Mouse (Mus musculus) brain, embryonic 14.5 days (tissue): ENCODE measurements at regions not wholly inside any gene's neighbourhood (a gene's known extent, or its start where the extent isn't known, plus 50 kb on each side); places are given as distances from the start of the nearest gene placed in this dataset.

Source experiments
- CTCF ChIP-seq: fragments of 200-500 bp; IDR thresholded peaks from 2 replicates; pipeline ENCODE4 v1.5.1; 2012; ENCODE audit warnings: inconsistent platforms, mild to moderate bottlenecking, moderate library complexity, borderline replicate concordance; ENCODE audit not compliant: insufficient read depth, insufficient read length; ENCODE audit errors: extremely low read depth
- POLR2A ChIP-seq: fragments of 200-500 bp; IDR thresholded peaks from 2 replicates; pipeline ENCODE4 v1.6.1; 2012; ENCODE audit warnings: mild to moderate bottlenecking, inconsistent platforms, borderline replicate concordance; ENCODE audit not compliant: poor library complexity, insufficient read depth, insufficient read length, severe bottlenecking; ENCODE audit errors: extremely low read depth

DNA sequence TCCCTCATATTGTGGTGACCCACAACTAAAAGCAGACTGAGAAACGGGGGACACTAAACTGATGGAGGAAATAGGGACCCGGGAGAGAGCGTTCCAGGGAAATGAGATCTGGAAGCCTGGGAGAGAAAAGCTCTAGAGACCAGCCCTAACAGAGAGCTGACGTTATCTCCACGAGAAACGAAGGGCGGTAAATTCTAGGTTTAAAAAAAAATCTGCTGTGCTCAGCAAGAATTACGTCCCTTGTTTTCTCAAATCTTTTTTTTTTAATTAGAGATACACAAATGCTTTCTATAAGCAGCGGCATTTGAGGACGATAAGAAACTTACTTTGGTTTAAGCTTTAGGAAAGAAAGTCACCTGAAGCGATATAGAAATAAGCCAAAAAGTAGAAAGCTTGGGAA is 145.7 kb downstream of the Cand1 start:
- TF ChIP-seq POLR2A = no peak
- TF ChIP-seq CTCF = no peak
